Mouse (Mus musculus) megakaryocyte, embryonic 14.5 days (primary cell): Measurements from ENCODE around the gene Speg.

ENCODE experiments used
- FLI1 ChIP-seq: IDR thresholded peaks from 2 replicates; pipeline ENCODE4 v1.6.1; 2012; ENCODE audit warnings: low read length, inconsistent platforms, mixed read lengths
- GATA1 ChIP-seq: IDR thresholded peaks from 3 replicates; pipeline ENCODE4 v1.6.1; 2012; ENCODE audit warnings: mixed read lengths, low read length, inconsistent platforms, borderline replicate concordance

GRCm38 (mm10) chr1:75405547-75405946 is 30.4 kb downstream of the Speg start:
- TF ChIP-seq GATA1 (no peak), FLI1 (no peak)
